ENCODE assay signal across 24 mouse cellular contexts in genomic region chrX:140429985-140430384, GRCm38 (mm10).
"Had no signal": no experiment of that assay in that cellular context is flagged by ENCODE, and none has a peak within 500 bp of the region (broad histone marks: within the 10 kb centered on the region; RNA-seq: fewer than 3 reads in every experiment).

No protein-coding gene starts in this region.

- ATAC-seq: intestine, embryonic 16.5 days; midbrain, embryonic 13.5 days; midbrain, embryonic 16.5 days had no signal

- H3K36me3 ChIP-seq: lung, embryonic 15.5 days; midbrain, embryonic 10.5 days had no signal

- H3K9ac ChIP-seq: liver, embryonic 14.5 days; lung, embryonic 15.5 days; midbrain, embryonic 13.5 days; neural tube, embryonic 13.5 days had no signal

- H3K4me2 ChIP-seq: liver, embryonic 11.5 days; lung, embryonic 15.5 days; midbrain, embryonic 13.5 days; neural tube, embryonic 13.5 days had no signal

- H3K27me3 ChIP-seq: lung, embryonic 15.5 days had no signal

- H3K4me1 ChIP-seq: lung, embryonic 15.5 days; megakaryocyte, embryonic 14.5 days; midbrain, embryonic 10.5 days; midbrain, embryonic 13.5 days; neural tube, embryonic 13.5 days had no signal

- H3K4me3 ChIP-seq: layer of hippocampus, adult 2 months; left cerebral cortex, adult 2 months; lung, embryonic 15.5 days; megakaryocyte, embryonic 14.5 days; midbrain, embryonic 10.5 days; midbrain, embryonic 13.5 days; myocyte; neural tube, embryonic 13.5 days had no signal

- H3K9me3 ChIP-seq: lung, embryonic 15.5 days; midbrain, embryonic 10.5 days; midbrain, embryonic 13.5 days; neural tube, embryonic 13.5 days had no signal

- H3K27ac ChIP-seq: kidney, postnatal 0 days; layer of hippocampus, adult 2 months; left cerebral cortex, adult 2 months; liver, embryonic 14.5 days; lung, embryonic 15.5 days; midbrain, embryonic 10.5 days; midbrain, embryonic 13.5 days; neural tube, embryonic 13.5 days; stomach, postnatal 0 days had no signal

- DNase-seq: kidney, adult 2 months; kidney, postnatal 25 days; layer of hippocampus, adult 9-11 months; layer of hippocampus, postnatal 36 days; lung, adult 18-20 months; lung, postnatal 10 days; lung, postnatal 36 days; retina, postnatal 1 day; right cerebral cortex, postnatal 4 days; thymus, postnatal 36 days had no signal
